Mouse (Mus musculus) ES-Bruce4 (cell line): ENCODE data around the gene Nipal3. TPM values are rescaled to one million over a fixed set of nuclear protein-coding genes. Genes with fewer than 3 reads are reported as not detected.

ENCODE experiments used
- H3K27ac ChIP-seq: 2 replicates; pipeline ENCODE4 v1.5.1; 2012; ENCODE audit warnings: low read length, inconsistent platforms; ENCODE audit not compliant: insufficient read depth
- H3K27me3 ChIP-seq: 2 replicates; pipeline ENCODE4 v1.6.1; 2012; ENCODE audit warnings: mild to moderate bottlenecking, low read length, inconsistent platforms; ENCODE audit not compliant: control insufficient read depth, poor library complexity, insufficient read depth, severe bottlenecking
- H3K36me3 ChIP-seq: 2 replicates; pipeline ENCODE4 v1.6.1; 2012; ENCODE audit warnings: inconsistent platforms, mild to moderate bottlenecking, low read length, moderate library complexity; ENCODE audit not compliant: control insufficient read depth, poor library complexity, insufficient read depth, severe bottlenecking
- H3K4me1 ChIP-seq: one replicate; pipeline ENCODE4 v1.8.1; 2011; ENCODE audit warnings: low read length; ENCODE audit not compliant: control insufficient read depth, insufficient read depth
- H3K4me3 ChIP-seq: 2 replicates; pipeline ENCODE4 v1.5.1; 2011; ENCODE audit warnings: low read depth, mild to moderate bottlenecking, low read length
- H3K9ac ChIP-seq: 2 replicates; pipeline ENCODE4 v1.6.1; 2012; ENCODE audit warnings: low read depth, mild to moderate bottlenecking, inconsistent platforms; ENCODE audit not compliant: poor library complexity, severe bottlenecking
- H3K9me3 ChIP-seq: replicated peaks from 2 replicates; pipeline ENCODE4 v1.6.1; 2012; ENCODE audit warnings: mild to moderate bottlenecking, low read length, inconsistent platforms; ENCODE audit not compliant: control insufficient read depth, poor library complexity, insufficient read depth, severe bottlenecking
- CTCF ChIP-seq: IDR thresholded peaks from one replicate; pipeline ENCODE4 v1.8.1; 2011; ENCODE audit warnings: low read depth, low read length
- EP300 ChIP-seq: IDR thresholded peaks from 2 replicates; pipeline ENCODE4 v1.6.1; 2011; ENCODE audit warnings: low read depth, low read length; ENCODE audit not compliant: insufficient read depth
- POLR2A ChIP-seq: IDR thresholded peaks from one replicate; pipeline ENCODE4 v1.8.1; 2011; ENCODE audit warnings: low read length; ENCODE audit not compliant: insufficient read depth
- polyA plus RNA-seq: library from polyadenylated mRNA; stranded (reverse); fragments of >200 nt; gene quantifications from 2 replicates; pipeline ENCODE4 v1.2.4, GENCODE M21; 2011; ENCODE audit warnings: low read depth; ENCODE audit not compliant: missing spikeins, insufficient read depth, insufficient read length

The Nipal3 gene
- polyA plus RNA-seq, result 12.7 and 17.5 TPM in 2 replicates

GRCm38 (mm10) chr4:135494521-135495396 lies at the start of gene Nipal3, which contains the start of gene Stpg1:
Gene Nipal3, minus strand, starts transcription at chr4:135495038.
Gene Stpg1, plus strand, starts transcription at chr4:135494790.
- Histone ChIP-seq H3K27ac (0 out of 2 replicates have a peak within 1 kb of the TSS, but pooled peaks have one; percentile 34), H3K9me3 (no peaks in the 10 kb centered on the region), H3K36me3 (no peaks in the 10 kb centered on the region), H3K27me3 (no peaks in the 10 kb centered on the region), H3K9ac (peak within 1 kb of the TSS; percentile 74), H3K4me1 (no peaks in the 10 kb centered on the region), H3K4me3 (peak within 1 kb of the TSS; percentile 96)
- TF ChIP-seq CTCF (peak; percentile 77), EP300 (0 out of 2 replicates have a peak, but pooled peaks have one; percentile 24), POLR2A (no peak)

- H3K4me3 ChIP-seq, result no peak overlapping the region
- H3K9me3 ChIP-seq, result no peaks in the 10 kb centered on the region
- H3K27ac ChIP-seq, result no peak overlapping the region; the same call in 1 of the 2 replicates
- TF ChIP-seq CTCF, result no peak
- TF ChIP-seq EP300, result no peak
- H3K36me3 ChIP-seq, result peaks cover 8% of the 10 kb centered on the region
- peaks cover 19% of the 10 kb centered on the region for H3K4me1 ChIP-seq
- H3K27me3 ChIP-seq, result no peaks in the 10 kb centered on the region
- H3K9ac ChIP-seq, result no peak overlapping the region
These were observed 49.4 kb upstream of the Nipal3 start for GRCm38 (mm10) chr4:135544284-135544683.

GRCm38 (mm10) chr4:135540057-135540456 lies 45.2 kb upstream of the Nipal3 start:
- peaks cover 2% of the 10 kb centered on the region for H3K4me1 ChIP-seq
- H3K4me3 ChIP-seq, result no peak overlapping the region
- H3K27me3 ChIP-seq, result no peaks in the 10 kb centered on the region
- peaks cover 8% of the 10 kb centered on the region for H3K36me3 ChIP-seq
- H3K9me3 ChIP-seq, result no peaks in the 10 kb centered on the region
- TF ChIP-seq CTCF, result no peak
- TF ChIP-seq EP300, result no peak
- TF ChIP-seq POLR2A, result no peak
- no peak overlapping the region for H3K9ac ChIP-seq
- no peak overlapping the region for H3K27ac ChIP-seq

- H3K27me3 ChIP-seq, result no peaks in the 10 kb centered on the region
- no peak overlapping the region for H3K9ac ChIP-seq
- peaks cover 2% of the 10 kb centered on the region for H3K4me1 ChIP-seq
- peaks cover 8% of the 10 kb centered on the region for H3K36me3 ChIP-seq
- no peak overlapping the region for H3K4me3 ChIP-seq
- no peak overlapping the region for H3K27ac ChIP-seq
- TF ChIP-seq POLR2A, result no peak
- no peak for TF ChIP-seq CTCF
- no peak for TF ChIP-seq EP300
- no peaks in the 10 kb centered on the region for H3K9me3 ChIP-seq
These were observed 44.2 kb upstream of the Nipal3 start for GRCm38 (mm10) chr4:135539056-135539455.

GRCm38 (mm10) chr4:135535021-135535420 lies 40.2 kb upstream of the Nipal3 start:
- no peaks in the 10 kb centered on the region for H3K36me3 ChIP-seq
- no peaks in the 10 kb centered on the region for H3K27me3 ChIP-seq
- no peak overlapping the region for H3K27ac ChIP-seq
- H3K9ac ChIP-seq, result no peak overlapping the region
- no peak for TF ChIP-seq EP300
- no peak for TF ChIP-seq CTCF
- TF ChIP-seq POLR2A, result no peak
- H3K4me3 ChIP-seq, result no peak overlapping the region
- peaks cover 7% of the 10 kb centered on the region for H3K4me1 ChIP-seq
- peaks cover 6% of the 10 kb centered on the region for H3K9me3 ChIP-seq

- Histone ChIP-seq H3K36me3 (no peaks in the 10 kb centered on the region), H3K4me1 (peaks cover 7% of the 10 kb centered on the region), H3K9ac (no peak overlapping the region), H3K4me3 (no peak overlapping the region), H3K9me3 (peaks cover 6% of the 10 kb centered on the region), H3K27me3 (no peaks in the 10 kb centered on the region), H3K27ac (no peak overlapping the region)
- TF ChIP-seq CTCF, result no peak
- no peak for TF ChIP-seq EP300
These were observed 38.2 kb upstream of the Nipal3 start for GRCm38 (mm10) chr4:135533001-135533400.
